Mouse (Mus musculus) Patski (cell line): ENCODE data around the gene Gm20388. TPM values are rescaled to one million over a fixed set of nuclear protein-coding genes. Genes with fewer than 3 reads are reported as not detected.

Source experiments
- ATAC-seq: fragments of 100-300 bp; one replicate; pipeline ENCODE4 v1.8.0; 2021
- CTCF ChIA-PET: fragments of 350-600 bp; sonication (Branson Sonifier 250); formaldehyde crosslinking; loops from one replicate; lab custom pipeline; 2022; ENCODE audit warnings: inconsistent platforms; lab: Charles Lee
- POLR2A ChIA-PET: fragments of 350-600 bp; sonication (Branson Sonifier 250); formaldehyde crosslinking; loops from one replicate; lab custom pipeline; 2022; ENCODE audit warnings: antibody characterized with exemption, inconsistent platforms; lab: Charles Lee
- DNase-seq: peaks from one replicate; pipeline ENCODE4 v3.0.0-alpha.2; 2011; ENCODE audit warnings: low read depth, low spot score
- H3K27me3 ChIP-seq: fragments of 371-371 bp; one replicate; pipeline ENCODE4 v1.5.1; 2021
- CTCF ChIP-seq: fragments of 100-300 bp; IDR thresholded peaks from one replicate; pipeline ENCODE4 v1.5.1; 2021
- in situ Hi-C: fragments of 300-500 bp; cut with MboI; formaldehyde crosslinking; loops from 3 replicates; pipeline ENCODE4 v1.11.1; 2018; ENCODE audit warnings: low pct_unique_long_range_greater_than_20kb, mixed read lengths
- polyA plus RNA-seq: library from polyadenylated mRNA; unstranded; gene quantifications from one replicate; pipeline ENCODE4 v1.2.3, GENCODE M21; 2021

Gm20388 gene
- polyA plus RNA-seq, 1 experiment from 2014 or later: 86.7 TPM

DNA sequence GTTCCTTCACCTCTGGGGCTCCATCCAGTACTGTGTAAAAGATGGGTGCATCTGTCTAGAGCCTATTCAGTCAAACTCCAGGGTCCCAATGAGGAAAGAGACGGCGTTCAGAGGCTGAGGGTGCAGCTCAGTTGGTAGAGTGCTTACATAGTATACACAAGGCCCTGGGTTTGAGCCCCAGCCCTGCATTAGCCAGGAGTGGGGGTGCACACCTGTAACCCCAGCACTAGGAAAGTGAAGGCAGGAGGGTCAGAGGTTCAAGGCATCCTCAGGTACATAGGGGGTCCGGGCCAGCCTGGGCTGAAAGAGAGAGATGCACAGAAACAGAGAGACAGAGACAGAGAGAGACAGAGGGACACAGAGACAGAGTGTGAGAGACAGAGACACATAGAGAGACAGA, 302.6 kb downstream of the Gm20388 start:
- in situ Hi-C loops: no loop called here
- CTCF ChIA-PET: interaction anchor here (1.3 kb wide), 1 partner anchor 12 kb away, joined by 3 read pairs; no protein-coding TSS in a partner anchor
- no peak for DNase-seq
- H3K27me3 ChIP-seq: no peaks in the 10 kb centered on the region
- POLR2A ChIA-PET: no interaction called here
- TF ChIP-seq CTCF: no peak
- no peak for ATAC-seq

DNA sequence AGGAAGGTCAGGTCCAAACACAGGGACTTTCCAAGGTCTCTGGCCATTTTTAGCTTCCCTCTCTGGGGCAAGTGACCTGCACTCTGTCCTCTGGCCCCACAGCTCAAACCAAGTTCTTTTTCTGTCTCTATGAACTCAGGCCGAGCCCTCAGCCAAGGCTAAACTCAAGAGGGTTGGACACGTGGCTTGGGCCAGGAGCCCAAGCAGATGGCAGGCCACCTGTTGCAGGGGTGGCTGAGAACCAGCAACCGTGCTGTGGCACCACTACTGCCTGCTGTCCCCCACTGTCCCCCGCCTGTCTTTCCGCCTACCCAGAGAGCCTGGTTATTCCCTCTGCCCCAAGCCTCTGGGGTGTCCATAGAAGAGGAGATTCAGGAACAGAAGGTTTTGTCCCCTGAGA, 303.3 kb downstream of the Gm20388 start:
- in situ Hi-C loops: no loop called here
- no peak for TF ChIP-seq CTCF
- H3K27me3 ChIP-seq: no peaks in the 10 kb centered on the region
- POLR2A ChIA-PET: no interaction called here
- DNase-seq (no peak), ATAC-seq (no peak)
- CTCF ChIA-PET: no interaction called here

DNA sequence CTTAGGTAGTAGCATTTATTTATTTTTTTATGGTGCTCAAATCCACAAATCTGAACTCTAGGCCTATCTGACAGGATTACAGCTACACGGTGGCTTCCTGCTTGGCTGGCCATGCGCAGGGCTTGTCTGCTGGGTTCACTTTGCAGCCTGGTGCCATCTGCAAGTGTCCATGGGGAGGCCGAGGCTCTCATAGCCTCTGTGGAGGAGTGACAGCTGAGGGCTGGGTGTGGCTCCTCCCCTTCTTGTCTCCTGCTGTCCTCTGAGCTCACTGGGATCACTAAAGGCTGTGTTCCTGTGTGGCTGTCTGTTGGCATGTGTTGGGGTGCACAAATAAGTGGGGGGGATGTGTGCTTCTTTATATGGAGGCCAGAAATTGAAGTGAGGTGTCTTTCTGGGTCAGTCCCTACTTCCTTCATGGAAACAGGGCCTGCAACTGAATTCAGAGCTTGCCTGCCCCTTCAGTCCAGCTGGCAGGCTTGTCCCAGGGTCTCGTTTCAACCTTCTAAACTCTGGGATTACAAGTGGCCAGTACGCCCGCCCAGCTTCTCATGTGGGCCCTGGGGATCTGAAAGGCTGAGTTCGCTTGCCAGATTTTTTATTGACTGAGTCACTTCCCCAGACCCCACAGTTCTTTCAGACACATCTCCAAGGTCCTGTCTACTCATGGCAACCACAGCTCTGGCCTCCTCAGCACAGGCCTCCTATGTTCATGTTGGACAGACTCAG, 304.9 kb downstream of the Gm20388 start:
- in situ Hi-C loops: no loop called here
- ATAC-seq: peak; percentile 19
- POLR2A ChIA-PET: no interaction called here
- CTCF ChIA-PET: interaction anchor here (0.8 to 2.3 kb wide), 5 partner anchors 10 to 100 kb away, joined by 3 to 10 read pairs (median 3); no protein-coding TSS in a partner anchor
- no peak for DNase-seq
- TF ChIP-seq CTCF: no peak
- no peaks in the 10 kb centered on the region for H3K27me3 ChIP-seq

DNA sequence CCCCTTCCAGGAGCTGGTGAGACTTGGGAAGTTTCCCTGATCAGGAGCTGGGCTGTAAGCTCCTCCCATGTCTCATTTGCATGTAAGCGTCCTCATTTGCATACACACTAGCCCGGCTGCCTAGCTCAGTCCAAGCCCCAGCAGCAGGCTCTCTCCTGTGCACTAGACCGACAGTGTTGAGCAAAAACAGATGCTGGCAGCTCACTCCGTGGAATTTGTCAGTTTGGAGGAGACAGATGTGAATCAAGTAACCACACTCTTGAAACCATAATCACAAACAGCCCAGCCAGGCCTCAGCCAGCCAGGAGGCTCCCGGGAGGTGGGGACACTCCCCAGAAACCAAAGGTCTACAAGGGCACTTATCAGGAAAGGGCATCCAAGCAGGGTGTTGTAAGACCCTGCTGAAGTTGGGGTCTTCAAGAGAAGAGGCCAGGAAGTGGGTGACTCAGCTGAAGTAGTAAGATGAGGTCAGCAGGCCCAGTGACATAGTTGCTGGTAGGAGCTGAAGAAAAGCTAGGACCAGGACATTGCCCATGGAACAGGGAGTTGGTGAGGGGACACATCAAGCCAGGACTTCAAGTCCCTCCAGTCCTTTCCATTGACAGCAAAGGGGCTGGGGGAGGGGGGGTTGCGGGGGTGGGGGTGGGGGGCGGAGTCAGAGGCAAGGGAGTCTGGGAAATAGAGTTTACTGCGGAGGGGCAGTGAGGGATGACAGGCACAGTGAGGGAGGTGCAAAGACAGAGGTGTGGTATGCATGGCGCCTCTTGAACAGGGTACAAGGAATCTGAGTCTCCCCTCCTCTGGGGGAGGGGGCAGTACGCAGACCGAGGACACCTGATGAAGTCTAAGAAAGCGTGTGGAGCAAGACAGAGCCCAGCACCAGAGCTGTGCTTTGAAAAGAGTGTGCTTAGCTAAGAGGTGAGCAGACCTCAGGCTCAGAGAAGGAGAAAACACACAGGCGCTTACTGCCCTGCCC, 306.5 kb downstream of the Gm20388 start:
- no peak for TF ChIP-seq CTCF
- ChIA-PET POLR2A (interaction anchor here (0.6 kb wide), 1 partner anchor 89 kb away, joined by 5 read pairs; no protein-coding TSS in a partner anchor), CTCF (interaction anchor here (1.0 to 2.3 kb wide), 2 partner anchors 8 to 24 kb away, joined by 3 to 10 read pairs; no protein-coding TSS in a partner anchor)
- no peaks in the 10 kb centered on the region for H3K27me3 ChIP-seq
- DNase-seq: no peak
- in situ Hi-C loops: no loop called here
- ATAC-seq: no peak

DNA sequence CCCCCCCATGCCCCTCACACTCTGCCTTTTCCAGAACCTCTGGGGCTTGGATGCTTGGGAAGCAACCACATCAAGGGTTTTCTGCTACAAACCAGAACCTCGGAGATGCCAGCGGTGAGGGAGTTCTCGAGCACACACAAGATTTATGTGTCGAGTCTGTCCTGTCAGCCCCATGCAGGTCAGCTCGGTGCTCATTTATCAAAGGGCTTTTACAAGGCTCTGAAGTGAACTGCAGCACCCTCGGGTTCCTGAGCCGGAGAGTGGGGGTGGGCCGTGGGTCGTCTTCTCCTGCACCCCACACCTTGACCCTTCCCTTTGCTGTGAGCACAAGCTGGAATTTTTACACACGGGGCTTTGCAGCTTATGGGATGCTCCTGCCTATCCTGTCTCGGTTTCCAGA, 311.9 kb downstream of the Gm20388 start:
- in situ Hi-C loops: no loop called here
- CTCF ChIA-PET: interaction anchor here (1.8 kb wide), 1 partner anchor 43 kb away, joined by 5 read pairs; no protein-coding TSS in a partner anchor
- POLR2A ChIA-PET: no interaction called here
- DNase-seq: no peak
- no peak for TF ChIP-seq CTCF
- H3K27me3 ChIP-seq: no peaks in the 10 kb centered on the region
- ATAC-seq: no peak

DNA sequence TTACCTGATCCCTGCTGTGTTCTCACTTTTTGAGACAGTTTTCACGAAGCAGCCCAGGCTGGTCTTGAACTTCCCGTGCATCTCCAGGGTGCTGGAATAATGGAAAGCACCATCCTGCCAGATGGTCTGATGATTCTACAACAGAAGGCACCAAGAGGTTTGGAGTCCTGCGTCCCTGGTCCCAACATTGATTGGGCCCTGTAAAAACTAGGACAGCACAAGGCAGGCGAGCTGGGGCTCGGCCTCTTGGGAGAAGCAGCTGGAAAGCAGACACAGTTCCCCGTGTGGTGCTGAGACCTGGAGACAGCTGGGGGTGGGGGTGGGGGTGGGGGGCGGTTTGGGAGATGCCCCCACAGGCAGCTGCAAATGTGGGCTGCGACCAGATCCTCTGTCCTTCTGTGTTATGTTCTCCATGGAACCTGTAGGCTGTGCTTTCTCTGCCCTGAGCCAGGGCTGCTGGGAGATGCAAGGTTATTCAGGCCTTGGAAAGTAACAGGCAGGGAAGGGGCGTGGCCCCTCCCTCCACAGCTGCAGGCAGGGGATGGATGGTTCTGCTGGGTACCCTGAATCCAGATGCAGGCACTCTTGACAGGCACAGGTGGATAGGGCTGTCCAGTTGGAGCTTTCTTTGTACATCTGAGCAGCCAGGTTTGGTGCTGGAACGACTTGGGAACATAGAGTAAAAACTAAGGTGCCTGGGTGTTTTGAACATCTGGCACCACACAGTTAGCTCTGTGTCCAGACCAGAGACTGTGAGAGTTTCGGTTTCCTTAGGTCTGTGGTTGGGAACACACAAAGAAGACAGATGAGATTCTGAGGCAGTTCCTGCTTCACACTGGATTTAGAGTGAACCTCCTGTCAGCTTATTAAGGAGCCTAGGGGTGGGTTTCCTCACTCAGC, 314.1 kb downstream of the Gm20388 start:
- no peaks in the 10 kb centered on the region for H3K27me3 ChIP-seq
- no peak for TF ChIP-seq CTCF
- no peak for DNase-seq
- CTCF ChIA-PET: interaction anchor here (0.6 to 1.9 kb wide), 3 partner anchors 8 to 46 kb away, joined by 3 to 10 read pairs (median 3); no protein-coding TSS in a partner anchor
- no peak for ATAC-seq
- in situ Hi-C loops: no loop called here
- POLR2A ChIA-PET: interaction anchor here (0.9 to 1.1 kb wide), 2 partner anchors 40 kb away, joined by 3 read pairs; no protein-coding TSS in a partner anchor

DNA sequence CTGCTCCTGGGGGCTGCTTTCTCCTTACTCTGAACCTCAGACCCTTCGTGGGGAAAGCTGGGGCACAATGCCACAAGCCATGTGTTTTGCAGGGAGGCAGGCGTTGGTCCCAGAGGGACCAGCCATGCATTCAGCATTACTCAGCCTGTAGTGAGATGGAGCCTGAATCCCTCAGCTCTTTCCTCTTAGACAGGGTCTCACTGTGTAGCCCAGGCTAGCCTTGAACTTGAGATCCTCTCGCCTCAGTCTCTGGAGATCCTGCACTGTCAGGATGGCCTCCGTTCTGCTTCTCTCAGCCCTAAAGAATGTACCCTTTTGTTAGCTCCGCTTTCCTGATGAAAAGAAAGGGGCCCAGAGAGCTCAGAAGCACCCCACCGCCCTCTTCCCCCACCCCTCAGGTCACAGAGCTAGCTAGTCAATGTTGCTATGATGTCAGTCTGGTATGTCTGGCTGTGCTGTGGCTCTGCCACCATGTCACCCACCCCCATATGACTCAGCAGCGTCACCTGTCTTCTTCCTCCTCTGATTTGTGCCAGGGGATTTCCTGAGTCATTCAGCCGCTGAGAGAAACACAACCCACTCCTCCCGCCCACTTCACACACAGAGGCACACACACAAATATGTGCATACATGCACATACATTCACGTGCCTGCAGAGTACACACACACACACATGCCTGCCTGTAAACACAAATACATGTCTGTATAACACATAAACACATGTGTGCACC, 314.9 kb downstream of the Gm20388 start:
- CTCF ChIA-PET: interaction anchor here (0.6 to 1.9 kb wide), 4 partner anchors 9 to 47 kb away, joined by 3 to 10 read pairs (median 4); no protein-coding TSS in a partner anchor

DNA sequence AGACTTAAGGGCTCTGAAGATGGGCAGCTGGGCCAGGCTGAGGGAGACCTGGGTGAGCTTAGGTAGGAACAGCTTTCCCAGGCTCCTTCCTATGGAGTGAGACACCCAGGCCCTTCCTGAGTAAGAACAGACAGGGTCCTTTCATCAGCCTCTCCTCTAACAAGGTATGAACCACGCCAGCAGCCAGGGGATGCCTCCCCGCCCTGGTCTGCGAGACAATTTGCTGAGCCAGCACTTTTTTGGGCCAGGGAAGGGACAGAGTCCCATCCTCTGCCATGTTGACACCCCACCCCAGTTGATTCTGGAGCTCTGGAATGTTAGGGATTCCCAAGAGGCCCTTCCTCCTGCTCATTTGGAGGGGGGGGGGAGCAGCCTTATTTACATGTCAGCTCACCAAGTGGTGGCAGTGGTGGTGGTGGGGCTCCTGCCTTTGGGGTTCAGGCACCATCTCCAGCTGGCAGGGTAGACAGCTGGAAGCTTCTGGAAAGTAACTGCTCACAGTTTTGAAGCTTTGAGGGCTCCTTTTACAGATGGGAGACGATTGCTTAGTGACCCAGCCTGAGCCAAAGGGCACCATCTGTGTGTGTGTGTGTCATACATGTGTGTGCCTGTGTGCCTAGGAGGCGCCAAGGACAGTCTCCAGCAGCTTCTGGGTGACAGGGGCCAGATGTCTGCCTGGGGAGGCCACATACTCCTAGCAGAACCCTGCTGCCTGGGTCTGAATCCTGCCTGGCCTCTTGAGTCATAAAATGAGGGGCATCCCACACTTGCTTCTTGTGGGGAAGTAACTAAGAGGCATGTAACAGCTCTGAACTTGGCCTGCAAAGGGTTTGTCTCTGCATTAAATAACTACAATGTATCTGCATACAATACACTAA, 316.3 kb downstream of the Gm20388 start:
- no peak for ATAC-seq
- no peak for DNase-seq
- TF ChIP-seq CTCF: no peak
- no peaks in the 10 kb centered on the region for H3K27me3 ChIP-seq
- in situ Hi-C loops: no loop called here
- ChIA-PET POLR2A (no interaction called here), CTCF (interaction anchor here (0.9 to 1.6 kb wide), 4 partner anchors 27 to 100 kb away, joined by 3 to 4 read pairs (median 4); no protein-coding TSS in a partner anchor)

More for the DNA sequence above, 314.9 kb downstream of the Gm20388 start:
- H3K27me3 ChIP-seq: no peaks in the 10 kb centered on the region
- POLR2A ChIA-PET: interaction anchor here (0.9 to 1.1 kb wide), 2 partner anchors 39 to 41 kb away, joined by 3 read pairs; no protein-coding TSS in a partner anchor
- no peak for ATAC-seq
- in situ Hi-C loops: no loop called here
- no peak for TF ChIP-seq CTCF
- DNase-seq: no peak
